8 mouse cellular contexts compared by ENCODE assay signal in genomic region chr9:62810543-62811515, GRCm38 (mm10). TPM values are rescaled to one million over a fixed set of nuclear protein-coding genes. Genes with fewer than 3 reads are reported as not detected.
DNase-seq lines count a peak whose midpoint lies in the region; ATAC-seq and TF ChIP-seq lines count a peak whose summit lies in the region.

No protein-coding gene starts in this region.

- H3K9ac ChIP-seq in embryonic facial prominence, embryonic 13.5 days: peak overlapping the region; percentile 97
- H3K9ac ChIP-seq in hindbrain, embryonic 16.5 days (ENCODE audit: low read depth, low read length): peak overlapping the region; percentile 99

- no peak for TF ChIP-seq POLR2A in small intestine, adult 2 months (IDR thresholded peaks at IDR 0.05; ENCODE audit: low read depth, low read length)

- peak overlapping the region; percentile 98 for H3K4me3 ChIP-seq in embryonic facial prominence, embryonic 13.5 days
- H3K4me3 ChIP-seq in hindbrain, embryonic 16.5 days (ENCODE audit: low read length): peak overlapping the region; percentile 100
- peak overlapping the region; percentile 72 for H3K4me3 ChIP-seq in small intestine, adult 2 months (ENCODE audit: low read depth, low read length)

- WGBS in embryonic facial prominence, embryonic 13.5 days: under 1% methylated on average over 57 of the region's 58 CpGs
- WGBS in hindbrain, embryonic 16.5 days: under 1% methylated on average over 54 of the region's 58 CpGs
- under 1% methylated on average over 58 of the region's 58 CpGs for WGBS in small intestine, adult 2 months

- ATAC-seq in embryonic facial prominence, embryonic 13.5 days (ENCODE audit: insufficient number of reproducible peaks, insufficient read depth, low FRiP score, low TSS enrichment, low read depth): 0 out of 2 replicates have a peak, but pooled peaks have one; percentile 22
- peak; percentile 67 for ATAC-seq in hindbrain, embryonic 16.5 days
- peak; percentile 53 for ATAC-seq in megakaryocyte, adult 5-6 weeks (ENCODE audit: poor library complexity, severe bottlenecking)

- H3K36me3 ChIP-seq in embryonic facial prominence, embryonic 13.5 days: no peaks in the 10 kb centered on the region
- H3K36me3 ChIP-seq in hindbrain, embryonic 16.5 days (ENCODE audit: control insufficient read depth, insufficient read depth, low read length): no peaks in the 10 kb centered on the region
- H3K36me3 ChIP-seq in small intestine, adult 2 months (ENCODE audit: control insufficient read depth, insufficient read depth, low read length): no peaks in the 10 kb centered on the region

- peaks cover 23% of the 10 kb centered on the region for H3K4me1 ChIP-seq in embryonic facial prominence, embryonic 13.5 days
- peaks cover 21% of the 10 kb centered on the region for H3K4me1 ChIP-seq in hindbrain, embryonic 16.5 days (ENCODE audit: control insufficient read depth, insufficient read depth, low read depth, low read length)
- H3K4me1 ChIP-seq in small intestine, adult 2 months (ENCODE audit: control insufficient read depth, insufficient read depth, insufficient read length, low read length): peaks cover 6% of the 10 kb centered on the region; the same call in 1 of the 2 replicates

- H3K9me3 ChIP-seq in embryonic facial prominence, embryonic 13.5 days: no peaks in the 10 kb centered on the region
- no peaks in the 10 kb centered on the region for H3K9me3 ChIP-seq in hindbrain, embryonic 16.5 days (ENCODE audit: control insufficient read depth, low read length)

- peak; percentile 27 to 42 for DNase-seq in left cerebral cortex, postnatal 14 days (ENCODE audit: low spot score in 2 of 2)
- DNase-seq in left cerebral cortex, adult 11 months (ENCODE audit: low spot score): no peak
- peak; percentile 71 for DNase-seq in MN1 (ENCODE audit: low spot score)
- no peak for DNase-seq in gastrocnemius, postnatal 25 days

- peak overlapping the region; percentile 97 for H3K27ac ChIP-seq in embryonic facial prominence, embryonic 13.5 days
- peak overlapping the region; percentile 99 for H3K27ac ChIP-seq in hindbrain, embryonic 16.5 days (ENCODE audit: low read depth, low read length)
- 0 out of 2 replicates have a peak overlapping the region, but pooled peaks have one; percentile 43 for H3K27ac ChIP-seq in small intestine, adult 2 months (ENCODE audit: insufficient read depth, low read depth, low read length)

- intact Hi-C loops in left cerebral cortex, postnatal 14 days (cut with DNase I): no loop called here

- TF ChIP-seq CTCF in small intestine, adult 2 months (IDR thresholded peaks at IDR 0.05; ENCODE audit: extremely low read depth, insufficient read length, insufficient replicate concordance, low read depth, low read length): no peak

- H3K4me2 ChIP-seq in embryonic facial prominence, embryonic 13.5 days: peak overlapping the region; percentile 83
- peak overlapping the region; percentile 73 for H3K4me2 ChIP-seq in hindbrain, embryonic 16.5 days (ENCODE audit: low read length)

- H3K27me3 ChIP-seq in embryonic facial prominence, embryonic 13.5 days: no peaks in the 10 kb centered on the region; the same call in 1 of the 2 replicates
- no peaks in the 10 kb centered on the region for H3K27me3 ChIP-seq in hindbrain, embryonic 16.5 days (replicated peaks; ENCODE audit: control insufficient read depth, insufficient read depth, low read length)
- H3K27me3 ChIP-seq in small intestine, adult 2 months (ENCODE audit: control insufficient read depth, insufficient read depth, low read length): no peaks in the 10 kb centered on the region

RNA-seq across cellular contexts. Expression of gene Fem1b, which starts 0.9 kb away (rescaled TPM):
- 100 to 1,000 TPM; 112 TPM for total RNA-seq in left cerebral cortex, postnatal 14 days (2021)
- polyA plus RNA-seq in embryonic facial prominence, embryonic 13.5 days (2015; fragmentation: Nextera tagmentation; extraction: Ambion mirVana): 19.8 and 20.2 TPM in 2 replicates
- polyA plus RNA-seq in hindbrain, embryonic 16.5 days (2015; fragmentation: Nextera tagmentation; extraction: Ambion mirVana): 44.5 and 55.2 TPM in 2 replicates
- total RNA-seq in megakaryocyte, adult 5-6 weeks (2015): 14.9 and 15.2 TPM in 2 replicates
- 29.3 and 31.6 TPM in 2 replicates for total RNA-seq in megakaryocyte, adult 5-6 weeks (2017)
- polyA plus RNA-seq in small intestine, adult 2 months (2012; rRNA removed): 3.0 and 4.7 TPM in 2 replicates
- 10 to 100 TPM; 14.1 to 15.4 TPM for total RNA-seq in gastrocnemius, postnatal 25 days (2021)

RNA-seq across cellular contexts. Expression of gene Cln6, which starts 27.8 kb away (rescaled TPM):
- total RNA-seq in left cerebral cortex, postnatal 14 days (2021): 10 to 100 TPM; 11.2 to 11.5 TPM
- polyA plus RNA-seq in embryonic facial prominence, embryonic 13.5 days (2015; fragmentation: Nextera tagmentation; extraction: Ambion mirVana): 15.8 and 21.2 TPM in 2 replicates
- polyA plus RNA-seq in hindbrain, embryonic 16.5 days (2015; fragmentation: Nextera tagmentation; extraction: Ambion mirVana): 6.7 and 6.9 TPM in 2 replicates
- 38.1 and 51.5 TPM in 2 replicates for total RNA-seq in megakaryocyte, adult 5-6 weeks (2015)
- 24.7 and 27.3 TPM in 2 replicates for total RNA-seq in megakaryocyte, adult 5-6 weeks (2017)
- polyA plus RNA-seq in small intestine, adult 2 months (2012; rRNA removed): 25.0 and 51.2 TPM in 2 replicates
- 10 to 100 TPM; 10.7 to 11.9 TPM for total RNA-seq in gastrocnemius, postnatal 25 days (2021)

RNA-seq across cellular contexts. Expression of gene Calml4, which starts 47.1 kb away (rescaled TPM):
- total RNA-seq in left cerebral cortex, postnatal 14 days (2021): 1 to 10 TPM; 1.1 to 1.5 TPM
- 5.9 and 9.8 TPM in 2 replicates for polyA plus RNA-seq in embryonic facial prominence, embryonic 13.5 days (2015; fragmentation: Nextera tagmentation; extraction: Ambion mirVana)
- polyA plus RNA-seq in hindbrain, embryonic 16.5 days (2015; fragmentation: Nextera tagmentation; extraction: Ambion mirVana): 22.8 and 23.5 TPM in 2 replicates
- not detected in 2 replicates for total RNA-seq in megakaryocyte, adult 5-6 weeks (2015)
- 1.2 TPM in 1 of 2 replicates, not detected in the other for total RNA-seq in megakaryocyte, adult 5-6 weeks (2017)
- polyA plus RNA-seq in small intestine, adult 2 months (2012; rRNA removed): 73.8 and 101 TPM in 2 replicates
- 1 to 10 TPM; 2.0 to 2.5 TPM for total RNA-seq in gastrocnemius, postnatal 25 days (2021)

Comparison
In these comparisons a context has a peak if more than half of its experiments do, and no peak if none do; other contexts are left out.
1. DNase-seq: peak in left cerebral cortex, postnatal 14 days (2 of 2) and MN1 (single experiment); none in left cerebral cortex, adult 11 months (single experiment) and gastrocnemius, postnatal 25 days (single experiment).
2. H3K27ac ChIP-seq: peak in every context shown above with its lines; median percentile 99 in hindbrain, embryonic 16.5 days; 97 in embryonic facial prominence, embryonic 13.5 days; 43 in small intestine, adult 2 months.
3. Peak in every context shown above with its lines, with median percentiles within 50 percentile points of each other: ATAC-seq and H3K4me3 ChIP-seq.